Mouse (Mus musculus): ENCODE measurements around the gene Fmod. TPM values are rescaled to one million over a fixed set of nuclear protein-coding genes. Genes with fewer than 3 reads are reported as not detected.

The Fmod gene
- polyA plus RNA-seq, 1 experiment from 2014 or later, result 0.23 TPM

DNA sequence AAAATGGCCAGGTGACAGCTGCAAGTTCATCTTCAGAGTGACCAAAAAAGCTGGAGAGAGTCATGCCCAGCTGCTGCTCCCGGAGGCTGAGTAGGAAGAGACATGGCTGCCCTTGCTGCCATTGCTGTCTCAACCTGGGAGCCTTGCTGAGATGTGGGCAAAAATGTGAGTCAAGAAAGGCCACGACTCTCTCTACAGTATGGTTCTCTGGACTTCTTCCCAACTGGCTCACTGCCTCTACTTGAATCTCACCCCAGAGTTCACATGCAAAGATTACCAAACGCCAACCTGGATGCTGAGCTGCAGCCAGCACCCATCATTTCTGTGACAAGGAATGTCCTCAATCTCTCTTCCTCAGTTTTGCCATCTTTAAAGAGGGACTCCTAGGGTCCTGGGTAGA, 47.1 kb downstream of the Fmod start:
- Histone ChIP-seq H3K4me2 (ENCODE audit: low read depth, low read length) (no peak overlapping the region), H3K27me3 (ENCODE audit: control insufficient read depth, insufficient read depth, low read length) (no peaks in the 10 kb centered on the region), H3K36me3 (ENCODE audit: control insufficient read depth, insufficient read depth, low read length) (no peaks in the 10 kb centered on the region), H3K27ac (ENCODE audit: low read depth, low read length) (no peak overlapping the region), H3K9ac (replicated peaks; ENCODE audit: low read depth, low read length) (no peak overlapping the region), H3K4me1 (ENCODE audit: control insufficient read depth, insufficient read depth, low read length) (no peaks in the 10 kb centered on the region), H3K4me3 (ENCODE audit: low read depth, low read length) (no peak overlapping the region), H3K9me3 (ENCODE audit: control insufficient read depth, low read length) (no peaks in the 10 kb centered on the region)
- ATAC-seq (ENCODE audit: low read depth), result no peak
- WGBS, result 90% methylated on average over 3 of the region's 3 CpGs

DNA sequence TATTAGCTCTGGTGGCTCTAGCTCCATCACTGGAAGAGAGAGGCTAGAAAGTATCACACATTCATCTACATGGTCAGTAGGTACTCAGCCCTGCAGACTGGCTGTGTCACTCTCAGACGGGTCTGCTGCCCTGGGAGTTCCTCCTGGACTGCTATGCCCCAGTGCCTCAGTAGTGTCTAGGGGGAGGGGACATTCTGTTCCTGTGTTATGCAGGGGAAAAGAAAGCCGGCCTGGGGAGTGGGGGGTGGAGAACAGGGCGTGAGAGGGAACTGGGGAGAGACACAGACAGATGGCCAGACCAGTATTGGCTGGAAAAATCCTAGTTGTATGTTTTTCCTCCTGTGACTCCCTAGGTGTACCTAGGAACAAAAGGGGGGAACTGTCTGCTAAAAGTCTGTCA, 49.0 kb downstream of the Fmod start:
- 0 out of 2 replicates have a peak, but pooled peaks have one; percentile 14 for ATAC-seq (ENCODE audit: low read depth)
- no peaks in the 10 kb centered on the region for H3K9me3 ChIP-seq (ENCODE audit: control insufficient read depth, low read length)
- H3K4me2 ChIP-seq (ENCODE audit: low read depth, low read length), result no peak overlapping the region
- H3K4me3 ChIP-seq (ENCODE audit: low read depth, low read length), result no peak overlapping the region
- no peaks in the 10 kb centered on the region for H3K36me3 ChIP-seq (ENCODE audit: control insufficient read depth, insufficient read depth, low read length)
- H3K9ac ChIP-seq (replicated peaks; ENCODE audit: low read depth, low read length), result no peak overlapping the region
- no peaks in the 10 kb centered on the region for H3K27me3 ChIP-seq (ENCODE audit: control insufficient read depth, insufficient read depth, low read length)
- no peaks in the 10 kb centered on the region for H3K4me1 ChIP-seq (ENCODE audit: control insufficient read depth, insufficient read depth, low read length)
- no peak overlapping the region for H3K27ac ChIP-seq (ENCODE audit: low read depth, low read length)
- WGBS, result 12% methylated on average over 3 of the region's 3 CpGs

DNA sequence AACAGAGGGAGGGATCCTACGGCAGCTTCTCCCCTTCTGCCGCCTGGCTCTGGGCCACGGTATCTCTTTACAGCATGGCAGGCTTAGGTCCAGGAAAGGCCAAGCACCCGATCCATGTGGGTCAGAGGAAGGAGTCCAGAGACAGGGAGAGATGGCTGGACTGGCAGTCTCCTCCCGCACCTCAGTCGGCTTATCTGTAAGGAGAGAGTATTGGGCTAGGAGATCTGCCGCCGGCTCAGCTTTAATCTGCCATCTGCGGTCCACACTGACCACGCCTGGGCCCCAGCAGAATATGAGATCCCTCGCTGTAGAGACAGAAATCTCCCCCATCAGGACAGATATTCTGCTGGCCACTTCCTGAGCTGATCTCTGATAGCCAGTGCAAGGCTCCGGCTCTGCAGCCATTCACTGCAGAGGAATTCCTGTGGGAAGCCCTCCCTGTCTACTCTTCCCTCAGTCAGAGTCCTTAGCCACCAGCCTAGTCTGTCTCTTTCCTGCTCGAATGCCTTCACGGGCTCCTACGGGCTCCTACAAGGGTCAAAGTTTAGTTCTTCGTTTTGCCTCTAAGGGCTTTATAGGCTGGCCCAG, 49.9 kb downstream of the Fmod start:
- H3K27ac ChIP-seq (ENCODE audit: low read depth, low read length), result no peak overlapping the region
- no peaks in the 10 kb centered on the region for H3K4me1 ChIP-seq (ENCODE audit: control insufficient read depth, insufficient read depth, low read length)
- H3K4me3 ChIP-seq (ENCODE audit: low read depth, low read length), result no peak overlapping the region
- ATAC-seq (ENCODE audit: low read depth), result no peak
- H3K27me3 ChIP-seq (ENCODE audit: control insufficient read depth, insufficient read depth, low read length), result no peaks in the 10 kb centered on the region
- no peaks in the 10 kb centered on the region for H3K9me3 ChIP-seq (ENCODE audit: control insufficient read depth, low read length)
- no peak overlapping the region for H3K9ac ChIP-seq (replicated peaks; ENCODE audit: low read depth, low read length)
- no peak overlapping the region for H3K4me2 ChIP-seq (ENCODE audit: low read depth, low read length)
- no peaks in the 10 kb centered on the region for H3K36me3 ChIP-seq (ENCODE audit: control insufficient read depth, insufficient read depth, low read length)
- WGBS, result 57% methylated on average over 16 of the region's 16 CpGs

DNA sequence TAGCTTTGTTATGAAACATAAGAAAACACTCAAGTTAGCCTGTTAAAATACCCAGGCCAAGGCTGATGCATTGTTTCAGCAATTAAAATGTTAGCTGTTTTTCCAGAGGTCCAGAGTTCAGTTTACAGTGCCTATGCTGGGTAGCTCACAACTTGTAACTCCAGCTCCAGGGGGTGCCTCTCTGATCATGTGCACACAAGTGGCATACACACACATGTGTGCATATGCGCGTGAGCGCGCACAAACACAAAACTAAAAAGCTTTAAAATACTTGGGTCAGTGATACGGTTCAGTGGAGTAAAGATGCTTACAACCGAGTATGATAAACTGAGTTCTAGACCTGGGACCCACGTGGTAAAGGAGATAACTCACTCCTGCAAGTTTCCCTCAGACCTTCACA, 52.0 kb downstream of the Fmod start:
- no peak for ATAC-seq (ENCODE audit: low read depth)
- no peaks in the 10 kb centered on the region for H3K27me3 ChIP-seq (ENCODE audit: control insufficient read depth, insufficient read depth, low read length)
- no peak overlapping the region for H3K4me2 ChIP-seq (ENCODE audit: low read depth, low read length)
- no peak overlapping the region for H3K9ac ChIP-seq (replicated peaks; ENCODE audit: low read depth, low read length)
- 88% methylated on average over 7 of the region's 7 CpGs for WGBS
- no peaks in the 10 kb centered on the region for H3K9me3 ChIP-seq (ENCODE audit: control insufficient read depth, low read length)
- no peak overlapping the region for H3K27ac ChIP-seq (ENCODE audit: low read depth, low read length)
- H3K4me3 ChIP-seq (ENCODE audit: low read depth, low read length), result no peak overlapping the region
- no peaks in the 10 kb centered on the region for H3K36me3 ChIP-seq (ENCODE audit: control insufficient read depth, insufficient read depth, low read length)
- 0 out of 2 replicates have a peak, but pooled peaks cover 10% of the 10 kb centered on the region for H3K4me1 ChIP-seq (ENCODE audit: control insufficient read depth, insufficient read depth, low read length)

DNA sequence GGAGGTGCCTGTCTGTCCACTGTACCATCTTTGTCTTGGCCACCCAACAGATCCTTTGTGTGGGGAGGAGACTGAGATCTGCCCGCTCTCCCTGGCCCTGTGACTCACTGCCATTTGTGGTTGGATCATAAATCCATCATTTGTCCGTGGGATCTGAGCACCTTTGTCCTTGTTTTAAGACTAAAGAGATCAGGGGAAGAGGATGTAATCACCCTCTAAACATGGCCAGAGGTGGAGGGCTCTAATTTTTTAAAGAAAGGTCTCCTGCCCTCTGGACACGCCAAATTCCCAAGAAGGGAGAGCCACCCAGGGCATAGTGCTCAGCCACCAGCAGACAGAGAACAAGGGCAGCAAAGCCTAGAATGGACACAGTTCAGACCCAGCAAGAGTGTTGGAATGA, 54.8 kb downstream of the Fmod start:
- Histone ChIP-seq H3K9ac (replicated peaks; ENCODE audit: low read depth, low read length) (no peak overlapping the region), H3K4me1 (ENCODE audit: control insufficient read depth, insufficient read depth, low read length) (peaks cover 20% of the 10 kb centered on the region; the same call in 1 of the 2 replicates), H3K27me3 (ENCODE audit: control insufficient read depth, insufficient read depth, low read length) (no peaks in the 10 kb centered on the region), H3K4me3 (ENCODE audit: low read depth, low read length) (no peak overlapping the region), H3K27ac (ENCODE audit: low read depth, low read length) (no peak overlapping the region), H3K9me3 (ENCODE audit: control insufficient read depth, low read length) (no peaks in the 10 kb centered on the region), H3K4me2 (ENCODE audit: low read depth, low read length) (no peak overlapping the region), H3K36me3 (ENCODE audit: control insufficient read depth, insufficient read depth, low read length) (no peaks in the 10 kb centered on the region)
- ATAC-seq (ENCODE audit: low read depth), result no peak
- 67% methylated on average over 3 of the region's 3 CpGs for WGBS

DNA sequence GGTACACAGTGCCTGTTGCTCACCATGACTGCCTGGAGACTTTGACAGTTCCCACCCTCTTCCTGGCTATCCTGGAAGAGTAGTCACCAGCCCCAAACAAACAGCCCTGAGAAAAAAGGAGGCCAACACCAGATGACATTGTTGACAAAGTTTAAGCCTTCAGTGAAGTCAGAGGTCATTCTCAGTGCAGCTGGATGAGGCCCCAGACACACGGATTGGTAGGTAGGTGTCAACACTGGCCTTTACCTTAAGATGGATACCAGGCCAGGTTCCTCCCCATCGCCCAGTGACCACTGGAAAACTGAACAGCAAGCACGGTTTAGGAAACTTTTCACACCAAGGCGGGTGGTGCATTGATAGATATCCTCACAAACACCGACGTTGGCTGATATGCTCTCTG, 55.3 kb downstream of the Fmod start:
- H3K4me1 ChIP-seq (ENCODE audit: control insufficient read depth, insufficient read depth, low read length), result peaks cover 24% of the 10 kb centered on the region; the same call in 1 of the 2 replicates
- peak overlapping the region; percentile 89 for H3K4me2 ChIP-seq (ENCODE audit: low read depth, low read length)
- WGBS, result 39% methylated on average over 6 of the region's 6 CpGs
- H3K4me3 ChIP-seq (ENCODE audit: low read depth, low read length), result peak overlapping the region; percentile 41; the same call in 1 of the 2 replicates
- H3K9ac ChIP-seq (replicated peaks; ENCODE audit: low read depth, low read length), result peak overlapping the region; percentile 74
- ATAC-seq (ENCODE audit: low read depth), result no peak
- no peaks in the 10 kb centered on the region for H3K36me3 ChIP-seq (ENCODE audit: control insufficient read depth, insufficient read depth, low read length)
- H3K27ac ChIP-seq (ENCODE audit: low read depth, low read length), result peak overlapping the region; percentile 80
- H3K27me3 ChIP-seq (ENCODE audit: control insufficient read depth, insufficient read depth, low read length), result no peaks in the 10 kb centered on the region
- H3K9me3 ChIP-seq (ENCODE audit: control insufficient read depth, low read length), result no peaks in the 10 kb centered on the region

DNA sequence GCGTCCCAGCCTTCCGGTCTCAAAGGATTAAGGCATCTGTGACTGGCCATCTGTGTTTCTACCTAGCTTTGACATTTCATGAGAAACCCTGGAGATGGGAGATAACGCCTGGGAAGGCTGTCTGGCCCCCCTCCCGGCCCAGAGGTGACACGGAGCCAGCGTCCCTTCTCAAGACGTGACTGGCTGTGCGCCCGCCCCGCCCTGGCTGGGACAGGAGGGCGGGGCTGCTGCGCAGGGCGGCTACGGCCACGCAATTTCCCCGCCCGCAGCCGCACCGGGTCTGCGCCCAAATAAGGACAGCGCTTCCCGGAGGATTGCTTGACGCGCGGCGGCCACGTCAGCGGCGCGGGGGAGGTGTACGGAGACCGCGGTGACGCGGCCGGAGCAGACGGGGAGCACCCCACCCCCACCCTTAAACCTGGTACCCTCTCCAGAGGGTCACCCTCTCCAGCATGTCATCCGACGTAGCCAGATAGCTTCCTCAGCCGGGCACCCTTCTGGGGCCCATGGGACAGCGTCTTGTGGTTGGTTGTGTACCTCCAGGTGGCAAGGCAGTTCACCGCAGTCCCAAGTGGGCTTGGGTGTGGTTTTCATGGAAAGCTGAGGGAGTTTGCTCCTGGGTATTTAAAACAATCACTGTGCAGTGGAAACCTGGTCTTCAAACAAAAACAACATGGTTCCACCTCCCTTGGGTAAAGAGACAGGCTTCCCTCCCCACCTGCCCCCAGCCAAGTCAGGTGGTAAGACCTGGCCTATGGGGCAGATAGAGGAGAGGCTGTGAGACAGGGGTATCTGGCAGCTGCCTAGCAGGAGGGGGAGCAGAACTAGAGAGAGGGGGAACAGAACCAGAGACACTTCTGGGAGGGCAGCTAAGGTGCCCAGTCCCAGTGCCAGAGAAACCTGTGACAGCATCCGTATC, 56.1 kb downstream of the Fmod start:
- peak overlapping the region; percentile 89 for H3K4me2 ChIP-seq (ENCODE audit: low read depth, low read length)
- peaks cover 29% of the 10 kb centered on the region for H3K4me1 ChIP-seq (ENCODE audit: control insufficient read depth, insufficient read depth, low read length)
- peak overlapping the region; percentile 41 for H3K4me3 ChIP-seq (ENCODE audit: low read depth, low read length)
- WGBS, result 2% methylated on average over 38 of the region's 43 CpGs
- peak overlapping the region; percentile 74 for H3K9ac ChIP-seq (replicated peaks; ENCODE audit: low read depth, low read length)
- no peaks in the 10 kb centered on the region for H3K36me3 ChIP-seq (ENCODE audit: control insufficient read depth, insufficient read depth, low read length)
- no peaks in the 10 kb centered on the region for H3K9me3 ChIP-seq (ENCODE audit: control insufficient read depth, low read length)
- H3K27me3 ChIP-seq (ENCODE audit: control insufficient read depth, insufficient read depth, low read length), result no peaks in the 10 kb centered on the region
- peak overlapping the region; percentile 80 for H3K27ac ChIP-seq (ENCODE audit: low read depth, low read length)
- peak; percentile 83 for ATAC-seq (ENCODE audit: low read depth)

DNA sequence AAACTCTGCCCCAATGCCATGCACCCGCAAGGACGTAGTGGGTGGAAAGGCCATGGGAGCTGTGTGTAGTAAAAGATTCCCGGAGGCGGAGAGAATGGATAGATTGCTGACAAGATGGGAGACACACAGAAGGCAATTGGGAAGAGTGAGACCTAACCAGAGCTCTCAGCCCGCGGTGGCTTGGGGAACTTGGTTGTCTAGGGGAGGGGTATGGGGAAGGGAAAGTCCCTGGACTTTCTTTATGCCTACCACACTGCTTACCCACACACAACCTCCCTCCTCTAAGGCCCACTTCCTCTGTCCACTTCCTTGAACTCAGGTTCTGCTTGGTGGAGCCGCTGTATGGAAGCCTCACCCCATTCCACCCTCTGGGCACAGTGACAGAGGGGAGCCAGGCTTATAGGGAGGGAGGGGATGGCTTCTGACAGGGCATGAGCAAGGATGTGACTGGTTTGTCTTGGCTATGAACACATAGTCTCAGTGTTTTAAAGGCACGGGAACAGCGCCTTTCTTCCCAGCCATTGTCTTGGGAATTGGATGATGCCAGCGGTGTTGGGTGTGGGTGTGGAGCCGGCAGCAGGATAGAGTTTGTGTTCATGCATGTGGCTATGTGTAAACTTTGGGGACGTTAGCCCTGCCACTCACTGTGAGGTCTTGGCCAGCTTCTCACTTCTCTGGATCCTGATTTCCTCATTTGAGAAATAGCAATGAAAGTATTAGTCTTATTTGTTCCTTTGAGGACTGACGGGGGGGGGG, 56.9 kb downstream of the Fmod start:
- no peak overlapping the region; the same call in 1 of the 2 replicates for H3K4me3 ChIP-seq (ENCODE audit: low read depth, low read length)
- H3K9ac ChIP-seq (replicated peaks; ENCODE audit: low read depth, low read length), result peak overlapping the region; percentile 74; the same call in 1 of the 2 replicates
- peak overlapping the region; percentile 80 for H3K27ac ChIP-seq (ENCODE audit: low read depth, low read length)
- peaks cover 36% of the 10 kb centered on the region for H3K4me1 ChIP-seq (ENCODE audit: control insufficient read depth, insufficient read depth, low read length)
- no peaks in the 10 kb centered on the region for H3K36me3 ChIP-seq (ENCODE audit: control insufficient read depth, insufficient read depth, low read length)
- H3K4me2 ChIP-seq (ENCODE audit: low read depth, low read length), result peak overlapping the region; percentile 89; the same call in 1 of the 2 replicates
- no peaks in the 10 kb centered on the region for H3K27me3 ChIP-seq (ENCODE audit: control insufficient read depth, insufficient read depth, low read length)
- H3K9me3 ChIP-seq (ENCODE audit: control insufficient read depth, low read length), result no peaks in the 10 kb centered on the region
- ATAC-seq (ENCODE audit: low read depth), result 0 out of 2 replicates have a peak, but pooled peaks have one; percentile 5
- WGBS, result 62% methylated on average over 13 of the region's 13 CpGs

All from neural tube, embryonic 14.5 days (tissue).